Mouse (Mus musculus) frontal cortex, adult (tissue): ENCODE data around the gene Ackr3.

Experiments
- ATAC-seq: cut with Nextera tagmentation; 2 replicates; pipeline ENCODE4 v1.9.2; 2017; ENCODE audit warnings: mild to moderate bottlenecking, moderate library complexity, mixed read lengths; ENCODE audit not compliant: low TSS enrichment

The Ackr3 gene

GRCm38 (mm10) chr1:90228323-90228697, 24.5 kb downstream of the Ackr3 start:
- no peak for ATAC-seq

GRCm38 (mm10) chr1:90230611-90231010, 26.8 kb downstream of the Ackr3 start:
- ATAC-seq, result no peak

GRCm38 (mm10) chr1:90231591-90232490, 28.1 kb downstream of the Ackr3 start:
- no peak for ATAC-seq

GRCm38 (mm10) chr1:90232491-90232885, 28.7 kb downstream of the Ackr3 start:
- ATAC-seq, result no peak

- no peak for ATAC-seq
Measured at GRCm38 (mm10) chr1:90234620-90235054, 30.9 kb downstream of the Ackr3 start.

- no peak for ATAC-seq
Measured at GRCm38 (mm10) chr1:90236640-90237039, 32.9 kb downstream of the Ackr3 start.

- ATAC-seq, result no peak
Measured at GRCm38 (mm10) chr1:90238095-90238888, 34.5 kb downstream of the Ackr3 start.

GRCm38 (mm10) chr1:90239336-90240225, 35.8 kb downstream of the Ackr3 start:
- ATAC-seq, result no peak

- no peak for ATAC-seq
Measured at GRCm38 (mm10) chr1:90240287-90240686, 36.5 kb downstream of the Ackr3 start.

GRCm38 (mm10) chr1:90242444-90242989, 38.7 kb downstream of the Ackr3 start:
- ATAC-seq, result no peak

GRCm38 (mm10) chr1:90244537-90244936, 40.8 kb downstream of the Ackr3 start:
- ATAC-seq, result no peak

- ATAC-seq, result no peak
Measured at GRCm38 (mm10) chr1:90245533-90245932, 41.8 kb downstream of the Ackr3 start.

- no peak for ATAC-seq
Measured at GRCm38 (mm10) chr1:90246035-90246434, 42.3 kb downstream of the Ackr3 start.

GRCm38 (mm10) chr1:90246800-90247199, 43.0 kb downstream of the Ackr3 start:
- no peak for ATAC-seq

- no peak for ATAC-seq
Measured at GRCm38 (mm10) chr1:90247234-90247633, 43.5 kb downstream of the Ackr3 start.

- no peak for ATAC-seq
Measured at GRCm38 (mm10) chr1:90247756-90248541, 44.2 kb downstream of the Ackr3 start.

GRCm38 (mm10) chr1:90248966-90249735, 45.4 kb downstream of the Ackr3 start:
- ATAC-seq, result no peak

GRCm38 (mm10) chr1:90250419-90250818, 46.6 kb downstream of the Ackr3 start:
- ATAC-seq, result no peak

GRCm38 (mm10) chr1:90251156-90251555, 47.4 kb downstream of the Ackr3 start:
- ATAC-seq, result no peak

GRCm38 (mm10) chr1:90253465-90253864, 49.7 kb downstream of the Ackr3 start:
- ATAC-seq, result no peak
